Mouse (Mus musculus): ENCODE data around the gene Scarb1.

Scarb1 gene

DNA sequence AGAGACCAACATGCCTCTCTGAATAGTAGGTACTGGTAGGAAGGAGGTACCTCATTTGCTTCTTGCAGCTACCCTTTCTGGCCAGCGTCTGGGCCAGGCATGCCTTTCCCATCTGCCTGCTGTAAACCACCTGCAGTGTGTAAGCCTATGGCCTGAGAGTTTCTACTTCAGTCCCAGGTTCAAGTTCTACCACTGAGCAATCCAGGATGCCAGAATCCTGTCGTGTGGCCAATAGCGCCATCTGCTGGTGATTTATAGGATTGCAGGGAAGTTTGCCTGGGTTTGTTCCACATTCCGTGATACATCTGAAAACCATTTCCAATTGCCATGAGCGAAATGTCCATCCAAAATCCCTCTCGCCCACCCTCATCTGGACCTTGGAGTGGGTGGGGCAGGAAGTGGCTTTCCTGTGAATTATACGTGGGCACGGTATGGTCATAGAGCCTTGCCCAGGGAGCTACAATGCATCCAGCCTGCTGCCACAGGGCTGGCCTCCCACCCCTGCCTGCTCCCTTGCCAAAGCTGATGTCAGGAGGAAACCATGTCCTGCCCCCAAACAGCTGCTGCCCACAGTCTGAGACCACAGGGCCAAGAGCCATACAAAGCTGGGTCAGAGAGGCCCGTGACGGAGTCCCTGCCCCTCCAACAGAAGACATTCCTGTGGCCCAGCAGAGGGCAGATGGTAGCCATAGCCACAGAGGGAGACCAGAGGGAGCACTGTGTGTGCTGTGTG is 72.7 kb downstream of the Scarb1 start:
- peak; percentile 66 for DNase-seq

- no peak for DNase-seq
These were observed 73.5 kb downstream of the Scarb1 start for GRCm38 (mm10) chr5:125267150-125267961.

GRCm38 (mm10) chr5:125266128-125266527 is 74.8 kb downstream of the Scarb1 start:
- no peak for DNase-seq

- peak; percentile 46 for DNase-seq
These were observed 76.2 kb downstream of the Scarb1 start for GRCm38 (mm10) chr5:125264700-125265099.

DNA sequence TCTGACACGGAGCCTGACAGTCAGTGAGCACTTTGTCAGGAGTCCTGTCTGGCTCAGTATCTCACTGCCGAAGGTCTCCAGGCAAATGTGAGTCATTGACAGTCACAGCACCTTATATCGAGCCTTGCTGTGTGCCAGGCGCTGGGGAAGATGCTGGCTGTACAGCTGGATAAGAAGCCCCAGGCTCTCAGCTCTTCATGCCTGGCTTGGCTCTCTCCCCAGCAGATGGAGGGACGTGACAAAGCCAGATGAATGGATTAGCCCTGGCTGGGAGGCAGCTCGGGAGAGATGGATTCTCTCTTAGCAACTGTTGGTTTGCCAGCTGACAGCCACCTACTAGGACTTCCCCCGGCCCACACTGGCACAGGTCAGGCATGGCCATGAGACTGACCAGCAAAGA is 78.3 kb downstream of the Scarb1 start:
- DNase-seq: no peak

- no peak for DNase-seq
These were observed 87.0 kb downstream of the Scarb1 start for GRCm38 (mm10) chr5:125253917-125254316.

DNA sequence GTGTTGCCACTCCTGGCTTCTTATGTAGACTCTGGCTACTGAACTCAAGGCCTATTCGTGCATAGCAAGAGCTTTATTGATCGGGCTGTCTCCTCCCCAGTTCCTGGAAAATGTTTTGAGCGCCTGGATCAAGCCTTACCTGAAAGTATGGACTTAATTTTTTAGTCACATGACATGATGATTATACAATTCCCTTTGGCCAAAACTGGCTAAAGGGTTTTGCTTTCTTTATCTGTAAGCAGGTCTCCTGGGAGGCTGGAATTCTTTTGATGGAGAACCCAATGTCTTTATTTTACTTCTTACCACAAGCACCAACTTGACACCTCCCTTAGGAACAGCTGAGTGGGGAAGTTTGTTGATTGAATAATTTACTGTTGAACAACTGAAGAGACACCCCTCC is 87.4 kb downstream of the Scarb1 start:
- DNase-seq: no peak

DNA sequence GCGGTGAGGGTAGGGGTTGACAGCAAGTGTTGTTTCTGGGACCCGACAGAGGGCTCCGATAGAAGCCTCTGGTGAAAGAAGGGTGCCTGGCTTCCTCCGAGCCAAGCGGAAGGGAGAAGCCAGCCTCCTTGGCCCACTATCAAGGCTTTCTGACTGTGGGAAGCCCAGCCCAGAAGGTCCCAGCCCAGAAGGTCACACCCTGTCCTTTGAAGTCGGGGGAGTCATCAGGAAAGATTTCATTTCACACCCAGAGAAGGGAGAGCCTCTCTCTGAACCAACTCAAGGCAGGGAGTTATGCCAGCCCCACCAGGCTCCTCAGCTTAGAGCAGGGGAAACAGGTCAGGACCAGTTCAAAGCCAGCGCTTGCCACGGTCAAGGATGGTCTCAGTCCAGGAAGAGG is 88.2 kb downstream of the Scarb1 start:
- no peak for DNase-seq

DNA sequence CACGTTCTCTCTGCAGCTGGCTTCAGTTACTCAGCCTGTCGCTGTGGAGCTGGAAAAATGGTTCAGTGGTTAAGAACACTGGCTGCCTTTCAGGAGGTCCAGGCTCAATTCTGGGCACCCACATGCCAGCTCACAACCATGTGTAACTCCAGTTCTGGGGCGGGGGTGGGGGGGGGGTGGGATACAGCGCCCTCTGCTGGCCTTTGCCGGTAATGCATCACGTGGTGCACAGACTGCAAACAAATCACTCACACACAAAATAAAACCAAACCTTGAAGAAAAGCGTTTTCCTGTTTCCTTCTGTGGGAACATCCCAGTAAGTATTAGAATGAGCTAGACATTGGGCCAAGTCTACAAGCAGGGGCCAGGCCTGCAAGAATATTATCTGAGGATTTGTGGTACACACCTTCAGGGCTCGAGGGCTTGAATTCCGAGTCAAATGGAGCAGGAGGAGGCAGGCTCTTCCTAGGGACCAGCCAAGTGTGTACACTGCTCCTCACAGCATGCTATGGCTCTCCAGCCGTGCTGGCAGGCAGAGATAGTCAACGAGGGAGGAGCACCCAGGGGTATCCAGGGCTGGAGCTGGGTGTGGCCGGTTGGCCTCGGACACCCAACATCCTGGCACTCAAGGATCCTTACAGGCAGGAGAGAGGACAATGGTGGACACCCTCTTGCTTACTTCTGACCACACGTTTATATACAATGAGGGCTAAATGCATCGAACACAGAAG is 88.8 kb downstream of the Scarb1 start:
- no peak for DNase-seq

- no peak for DNase-seq
These were observed 91.7 kb downstream of the Scarb1 start for GRCm38 (mm10) chr5:125249187-125249586.

GRCm38 (mm10) chr5:125246711-125247110 is 94.2 kb downstream of the Scarb1 start:
- no peak for DNase-seq

- no peak for DNase-seq
These were observed 95.3 kb downstream of the Scarb1 start for GRCm38 (mm10) chr5:125245534-125246151.

- DNase-seq: no peak
These were observed 95.9 kb downstream of the Scarb1 start for GRCm38 (mm10) chr5:125244825-125245533.

DNA sequence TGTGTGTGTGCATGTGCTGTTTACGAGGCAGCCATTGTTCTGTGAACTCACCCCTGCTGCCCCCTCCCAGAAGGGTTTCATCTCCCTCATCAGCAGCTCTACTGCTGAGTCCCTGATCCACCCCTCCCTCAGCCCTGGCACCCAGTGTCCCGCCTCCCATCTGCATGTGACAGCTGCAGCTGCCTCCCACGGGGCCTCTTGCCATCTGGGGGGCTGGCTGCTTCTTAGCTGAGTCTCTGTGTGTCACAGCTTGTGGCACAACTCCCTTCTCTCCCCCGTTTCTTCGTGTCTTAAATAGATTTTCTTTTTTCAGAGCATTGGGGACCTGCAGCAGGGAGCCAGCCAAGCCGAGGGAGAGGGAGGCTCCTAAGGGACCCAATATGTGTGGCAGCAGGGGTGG is 97.0 kb downstream of the Scarb1 start:
- DNase-seq: no peak

- no peak for DNase-seq
These were observed 98.8 kb downstream of the Scarb1 start for GRCm38 (mm10) chr5:125242111-125242510.

DNA sequence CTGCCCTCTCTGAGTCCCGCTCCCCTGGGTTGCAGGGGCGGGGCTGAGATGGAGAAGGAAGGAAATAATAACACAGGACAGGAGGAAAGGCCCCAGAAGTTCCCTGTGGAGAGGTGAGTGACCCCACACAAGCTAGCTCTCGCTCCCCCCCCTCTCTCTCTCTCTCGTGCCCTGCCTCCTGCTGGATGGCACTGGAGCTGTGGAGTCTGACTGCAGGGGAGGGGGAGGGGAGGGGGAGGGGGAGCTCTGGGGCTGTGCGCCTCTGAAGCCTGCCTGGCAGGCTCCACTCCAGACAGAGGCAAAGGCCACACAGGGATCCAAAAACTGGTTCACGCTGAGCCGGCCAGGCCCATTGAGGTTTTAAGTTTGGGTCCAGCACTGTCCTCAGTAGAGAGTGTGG is 99.3 kb downstream of the Scarb1 start:
- no peak for DNase-seq

DNA sequence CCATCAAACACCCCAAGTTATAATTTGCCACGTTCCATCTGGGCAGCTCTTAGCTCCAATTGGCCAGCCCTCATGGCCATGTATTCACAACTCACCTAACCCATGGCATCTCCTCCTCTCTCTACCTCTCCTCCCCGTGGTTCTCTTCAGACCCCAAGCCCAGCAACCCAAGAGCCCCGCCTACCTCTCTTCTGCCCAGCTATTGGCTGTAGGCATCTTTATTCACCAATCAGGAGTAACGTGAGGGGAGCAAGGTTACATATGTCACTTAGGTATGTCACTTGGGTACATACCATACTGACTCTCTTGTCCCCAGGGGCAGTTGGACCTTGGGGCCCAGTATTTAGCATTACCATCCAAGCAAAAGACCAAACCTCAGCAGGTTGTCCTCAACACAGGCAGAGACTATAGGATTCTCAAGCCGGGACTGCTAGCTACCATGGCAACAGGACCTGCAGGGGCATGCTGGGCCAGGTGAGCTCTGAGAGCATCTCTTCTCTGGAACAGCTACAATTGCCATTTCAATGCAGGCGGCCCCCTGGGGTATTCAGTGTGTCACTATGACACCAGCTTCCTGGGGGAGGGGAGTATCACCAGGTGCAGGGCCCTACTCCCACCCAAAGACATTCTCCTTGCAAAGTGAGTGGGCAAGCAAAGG is 100.6 kb downstream of the Scarb1 start:
- no peak for DNase-seq

GRCm38 (mm10) chr5:125235874-125236273 is 105.0 kb downstream of the Scarb1 start:
- DNase-seq: no peak

DNA sequence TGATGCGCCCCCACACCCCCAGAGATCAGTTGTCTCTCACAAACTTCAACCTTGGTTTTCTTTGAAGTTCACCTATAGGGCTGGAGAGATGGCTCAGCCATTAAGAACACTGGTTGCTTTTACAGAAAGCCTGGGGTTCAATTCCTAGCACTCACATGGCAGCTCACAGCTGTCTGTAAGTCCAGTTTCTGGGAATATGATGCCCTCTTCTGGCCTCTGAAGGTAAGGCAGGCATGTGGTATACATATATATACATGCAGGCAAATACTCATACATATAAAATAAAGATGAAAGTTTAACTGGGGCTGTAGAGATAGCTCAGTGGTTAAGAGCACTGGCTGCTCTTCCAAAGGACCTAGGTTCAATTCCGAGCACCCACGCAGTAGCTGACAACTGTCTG is 105.5 kb downstream of the Scarb1 start:
- no peak for DNase-seq

DNA sequence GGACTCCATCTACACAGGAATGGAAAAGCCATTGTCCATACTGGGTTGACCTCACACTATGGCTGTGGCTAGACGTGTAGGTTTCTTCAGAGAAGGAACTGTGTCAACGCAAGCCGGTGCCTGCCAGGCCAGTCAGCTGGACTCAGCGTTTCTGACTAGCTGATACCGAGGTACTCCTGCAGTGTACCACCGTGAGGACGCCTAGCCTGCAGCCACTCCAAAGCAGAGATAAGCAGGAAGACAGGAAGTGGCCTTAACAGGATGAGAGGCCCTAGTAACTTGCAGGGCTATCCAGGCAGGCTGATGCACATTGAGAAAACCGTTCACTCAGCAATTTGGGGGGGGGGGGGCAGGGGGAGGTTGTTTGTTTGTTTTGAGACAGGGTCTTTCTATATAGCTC is 106.5 kb downstream of the Scarb1 start:
- DNase-seq: peak; percentile 32

DNA sequence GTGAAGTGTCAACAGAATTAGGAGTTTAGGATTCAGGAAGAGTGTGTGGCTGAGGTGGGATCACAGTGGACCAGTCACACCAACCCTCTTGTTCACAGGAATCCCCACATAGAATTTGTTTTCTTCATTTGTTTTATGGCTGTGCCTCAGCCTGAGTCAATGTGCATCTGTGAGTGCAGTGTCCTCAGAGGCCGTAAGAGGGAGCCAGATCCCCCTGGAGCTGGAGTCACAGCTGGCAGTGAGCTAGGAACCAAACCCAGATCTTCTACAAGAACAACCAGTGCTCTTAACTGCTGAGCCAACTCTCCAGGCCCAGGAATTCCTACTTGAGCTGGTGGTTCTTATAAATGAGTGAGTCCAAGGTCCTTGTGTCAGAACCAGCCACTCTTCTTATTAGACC is 107.4 kb downstream of the Scarb1 start:
- DNase-seq: no peak

- DNase-seq: no peak
These were observed 108.4 kb downstream of the Scarb1 start for GRCm38 (mm10) chr5:125232443-125232979.
